Comparison of ENCODE assay signal across 19 mouse cellular contexts in genomic region chr9:119060701-119061100, GRCm38 (mm10). TPM values are rescaled to one million over a fixed set of nuclear protein-coding genes. Genes with fewer than 3 reads are reported as not detected.
"Had no signal": no experiment of that assay in that cellular context is flagged by ENCODE, and none has a peak within 500 bp of the region (broad histone marks: within the 10 kb centered on the region; RNA-seq: fewer than 3 reads in every experiment).

No protein-coding gene starts in this region.

- H3K27ac ChIP-seq: layer of hippocampus, adult 2 months; left cerebral cortex, adult 2 months; liver, embryonic 13.5 days; stomach, postnatal 0 days had no signal

- ATAC-seq: inflammation-experienced regulatory T-cells, adult 6 months; intestine, embryonic 16.5 days had no signal

- H3K4me2 ChIP-seq: liver, embryonic 13.5 days; midbrain, embryonic 11.5 days had no signal

- H3K4me3 ChIP-seq: layer of hippocampus, adult 2 months; left cerebral cortex, adult 2 months; liver, embryonic 13.5 days had no signal

- H3K9me3 ChIP-seq: liver, embryonic 13.5 days had no signal

- H3K36me3 ChIP-seq: liver, embryonic 13.5 days had no signal

- H3K9ac ChIP-seq: liver, embryonic 13.5 days had no signal

- DNase-seq: layer of hippocampus, adult 9-11 months; layer of hippocampus, postnatal 36 days; liver, embryonic 13.5 days; lung, adult 2 months; lung, postnatal 14 days; lung, postnatal 4 days; midbrain, embryonic 14.5 days; right cerebral cortex, adult 18-20 months; right cerebral cortex, postnatal 14 days; right cerebral cortex, postnatal 4 days; thymus, adult 2 months; thymus, postnatal 25 days had no signal

- H3K27me3 ChIP-seq: liver, embryonic 13.5 days had no signal

RNA-seq across cellular contexts. Expression of gene Plcd1, which starts 32.6 kb away (rescaled TPM):
- total RNA-seq: megakaryocyte-erythroid progenitor cell, adult 5-6 weeks had no signal

RNA-seq across cellular contexts. Expression of gene Dlec1, which starts 41.6 kb away (rescaled TPM):
- total RNA-seq: megakaryocyte-erythroid progenitor cell, adult 5-6 weeks had no signal
- polyA plus RNA-seq: liver, embryonic 13.5 days had no signal
